Mouse (Mus musculus) right cerebral cortex, adult 2 months (tissue): Measurements from ENCODE around the gene Dcn.

Experiments used
- DNase-seq, 2 experiments: peaks; one replicate each; pipeline ENCODE4 v3.0.0; 2021 to 2022; ENCODE audit warnings: low spot score in 2 of 2

Dcn gene

GRCm38 (mm10) chr10:97564957-97565856, 85.8 kb downstream of the Dcn start, which contains the start of gene Lum:
Gene Lum (plus strand): TSS chr10:97565128.
- no peak for DNase-seq

GRCm38 (mm10) chr10:97567489-97568135, 88.2 kb downstream of the Dcn start:
- no peak for DNase-seq
